Mouse (Mus musculus): ENCODE measurements around the gene Ncapg.

Ncapg gene

DNA sequence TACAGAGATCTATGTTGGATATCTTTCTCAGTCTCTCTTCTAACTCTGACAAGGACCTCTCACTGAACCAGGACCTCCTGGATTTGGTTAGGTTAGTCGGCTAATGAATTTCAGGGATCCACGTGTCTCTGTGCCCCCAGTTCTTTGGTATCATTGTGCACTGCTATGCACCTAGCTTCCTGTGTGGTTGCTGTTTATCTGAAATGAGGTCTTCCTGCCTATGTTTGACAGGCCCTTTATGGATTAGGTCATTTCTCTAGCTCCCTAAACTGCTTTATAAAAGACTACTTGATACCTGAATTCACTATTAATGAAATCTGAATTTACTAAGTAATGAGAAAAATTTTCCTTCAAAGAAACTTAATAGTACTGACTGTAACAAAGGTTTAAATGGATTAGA lies 21.1 kb downstream of the Ncapg start:
- in situ Hi-C loops (cut with MboI, MseI) = no loop called here

DNA sequence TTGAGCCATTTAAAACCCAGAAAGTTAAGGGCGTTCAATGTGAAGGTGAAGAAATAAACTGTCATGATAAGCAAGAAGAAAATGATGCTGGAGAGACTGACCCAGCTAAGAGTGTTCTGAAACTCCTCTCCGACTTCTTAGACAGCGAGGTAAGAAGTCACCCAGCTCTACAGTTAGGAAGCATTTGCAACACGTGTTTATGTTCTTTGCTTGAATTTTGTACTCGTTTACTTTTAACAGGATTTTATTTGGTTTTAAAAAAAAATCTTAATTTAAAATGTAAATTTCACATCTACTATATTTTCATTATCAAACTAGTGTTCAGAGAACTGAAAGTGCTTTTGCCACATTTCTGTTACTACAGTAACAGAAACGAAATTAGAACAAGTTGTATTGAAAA lies 22.0 kb downstream of the Ncapg start:
- in situ Hi-C loops (cut with MboI, MseI) = no loop called here

DNA sequence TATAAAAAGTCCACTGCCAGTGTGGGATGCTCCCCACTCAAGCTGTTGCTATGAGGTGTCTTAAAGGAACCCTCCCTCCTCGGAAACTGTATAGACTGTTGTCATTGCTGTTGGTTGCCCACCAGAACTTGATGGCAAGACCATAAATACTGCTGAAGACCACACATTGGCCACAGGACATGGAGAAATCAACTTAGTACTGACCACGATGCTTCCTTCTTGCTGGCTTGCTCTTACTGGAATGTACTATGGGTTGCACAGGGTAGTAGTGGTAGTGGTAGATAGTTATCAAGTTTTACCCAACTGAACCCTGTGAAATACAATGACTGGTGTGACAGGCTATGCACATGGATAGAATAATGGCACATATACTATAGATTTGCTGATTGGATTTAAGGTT lies 37.1 kb downstream of the Ncapg start:
- in situ Hi-C loops (cut with MboI, MseI) = no loop called here

DNA sequence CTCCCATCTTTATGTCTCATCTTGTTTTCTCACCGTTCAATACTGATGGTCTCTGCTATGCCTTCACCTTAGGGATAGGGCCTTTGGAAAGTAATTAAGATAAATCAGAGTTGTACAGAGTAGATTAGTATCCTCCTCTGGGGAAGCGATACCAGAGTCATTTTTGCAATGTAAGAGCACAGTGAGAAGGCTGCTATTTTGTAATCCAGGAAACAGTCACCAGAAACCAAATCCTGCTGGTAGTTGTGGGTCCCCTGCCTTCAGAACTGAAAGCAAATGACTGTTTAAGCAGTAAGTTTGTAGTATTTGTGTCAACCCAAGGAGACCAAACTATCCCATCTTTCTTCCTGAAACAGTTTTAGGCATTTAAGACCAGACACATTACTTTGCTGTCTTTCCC lies 39.9 kb downstream of the Ncapg start:
- in situ Hi-C loops (cut with MboI, MseI) = no loop called here

DNA sequence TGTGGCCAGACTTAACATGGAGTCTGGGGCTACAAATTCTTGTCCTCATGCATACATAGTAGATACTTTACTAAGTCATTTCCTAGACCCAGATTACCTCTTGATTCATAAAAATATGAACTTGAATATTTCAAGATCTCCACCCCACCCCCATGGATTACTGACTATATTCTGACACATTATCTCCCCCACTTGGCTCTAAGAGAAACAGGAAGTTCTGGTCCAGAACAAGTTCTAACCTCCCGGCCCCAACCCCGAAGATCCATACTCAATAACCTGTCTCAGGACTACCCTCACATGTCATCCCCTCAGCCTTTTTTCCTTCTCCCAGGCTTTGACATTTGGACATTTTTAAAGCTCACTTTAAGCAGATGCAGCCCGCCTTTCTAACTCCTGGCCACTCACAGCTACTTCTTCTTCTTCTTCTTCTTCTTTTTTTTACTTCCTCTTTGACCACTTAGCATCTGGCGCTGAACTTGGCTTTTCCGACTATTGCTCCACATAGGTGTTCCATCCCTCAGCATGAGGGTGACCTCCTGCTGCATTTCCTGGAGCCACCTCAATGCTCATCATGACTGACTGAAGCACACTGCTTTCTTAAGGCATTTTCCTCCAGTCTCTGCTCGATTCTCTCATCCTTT lies 49.2 kb downstream of the Ncapg start:
- in situ Hi-C loops (cut with MboI, MseI) = no loop called here

DNA sequence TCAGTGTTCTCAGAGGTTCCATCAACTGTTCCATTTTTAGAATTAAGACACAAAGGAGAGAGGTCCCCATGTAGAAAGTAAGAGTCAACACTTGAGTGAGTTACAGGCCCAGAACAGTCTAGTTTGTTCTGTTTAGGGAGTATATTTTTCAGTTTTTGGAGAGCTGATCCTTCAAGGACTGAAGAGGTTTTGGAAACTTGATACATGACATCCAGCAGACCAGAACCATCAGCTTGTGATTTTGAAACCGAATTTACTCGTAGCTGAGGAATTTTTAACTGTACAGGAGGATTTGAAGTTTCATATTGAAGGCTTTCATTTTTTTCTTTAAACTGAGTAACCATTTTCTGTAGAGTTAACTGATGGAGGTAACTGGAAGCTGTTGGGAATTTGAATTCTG lies 64.0 kb downstream of the Ncapg start:
- in situ Hi-C loops (cut with MboI, MseI) = no loop called here

DNA sequence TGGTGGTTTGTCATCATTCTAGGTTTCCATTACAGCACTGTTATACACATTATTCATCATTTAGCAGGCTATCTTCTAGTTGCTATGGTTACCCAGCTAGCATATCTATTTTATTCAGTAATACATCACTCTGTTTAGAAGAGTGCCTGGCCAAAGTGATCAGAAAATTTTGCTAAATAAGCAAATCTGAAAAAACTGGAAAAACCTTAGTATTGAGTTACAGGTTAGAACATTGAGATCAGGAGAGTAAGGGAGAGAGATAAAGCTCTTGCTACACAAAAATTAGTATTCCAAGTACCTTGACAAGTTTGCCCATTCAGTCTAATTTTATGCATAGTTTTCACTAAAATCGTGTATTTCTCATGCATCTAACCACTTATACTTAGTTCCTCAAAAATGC lies 68.2 kb downstream of the Ncapg start:
- in situ Hi-C loops (cut with MboI, MseI) = no loop called here

Data from T-helper 1 cell (primary cell).